Mouse (Mus musculus): ENCODE measurements around the gene Dyrk3.

- no peak for TF ChIP-seq CHD2 (IDR thresholded peaks at IDR 0.05; ENCODE audit: low read depth, low read length)
- TF ChIP-seq ZC3H11A (IDR thresholded peaks at IDR 0.05; ENCODE audit: borderline replicate concordance, low read depth, low read length), result no peak
Measured at GRCm38 (mm10) chr1:131090877-131091276, 47.3 kb downstream of the Dyrk3 start.

All from ES-E14 (cell line).